Mouse (Mus musculus): ENCODE measurements around the gene D630023F18Rik. TPM values are rescaled to one million over a fixed set of nuclear protein-coding genes. Genes with fewer than 3 reads are reported as not detected.

Gene D630023F18Rik
- 0.29 and 0.45 TPM in 2 replicates for polyA plus RNA-seq (2015; fragmentation: Nextera tagmentation; extraction: Ambion mirVana)

- no peak within 1 kb of the TSS for H3K4me2 ChIP-seq
- no peak within 1 kb of the TSS for H3K9ac ChIP-seq
- no peaks in the 10 kb centered on the region for H3K9me3 ChIP-seq (replicated peaks)
- no peak within 1 kb of the TSS for H3K27ac ChIP-seq
- no peak within 1 kb of the TSS for H3K4me3 ChIP-seq (replicated peaks)
- H3K27me3 ChIP-seq, result no peaks in the 10 kb centered on the region
- DNase-seq (no peak), ATAC-seq (ENCODE audit: low read depth) (no peak)
- WGBS (ENCODE audit: insufficient replicate concordance), result 28% methylated on average over 9 of the region's 9 CpGs
- no peaks in the 10 kb centered on the region for H3K4me1 ChIP-seq (replicated peaks)
- H3K36me3 ChIP-seq, result no peaks in the 10 kb centered on the region
Observed at GRCm38 (mm10) chr1:65122574-65123372, at the start of gene D630023F18Rik. TSS of gene D630023F18Rik (minus strand) at chr1:65123214.

DNA sequence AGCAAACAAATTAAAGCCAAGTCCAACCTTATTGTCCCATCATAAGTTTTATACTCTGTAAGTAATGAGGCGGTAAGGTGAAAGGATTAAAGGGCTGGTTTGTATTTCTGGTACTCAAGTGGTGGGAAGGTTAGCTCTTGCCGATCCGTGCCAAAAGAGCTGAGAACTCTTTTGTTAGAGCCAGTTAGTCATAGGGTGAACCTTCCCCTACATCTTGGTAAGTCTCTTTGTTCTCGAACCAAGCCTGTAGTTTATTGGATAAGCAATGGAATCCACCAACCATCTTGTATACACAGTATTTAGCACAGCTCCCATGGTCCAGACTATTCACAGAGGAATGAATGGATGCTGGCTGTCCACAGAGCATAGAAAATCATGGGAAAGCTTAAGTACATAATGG, 48.6 kb upstream of the D630023F18Rik start:
- H3K27me3 ChIP-seq, result no peaks in the 10 kb centered on the region
- DNase-seq, result no peak
- ATAC-seq (ENCODE audit: low read depth), result no peak
- no peak overlapping the region for H3K9ac ChIP-seq
- 80% methylated on average over 4 of the region's 4 CpGs for WGBS (ENCODE audit: insufficient replicate concordance)
- H3K4me3 ChIP-seq (replicated peaks), result no peak overlapping the region
- H3K4me1 ChIP-seq (replicated peaks), result peaks cover 12% of the 10 kb centered on the region
- H3K9me3 ChIP-seq (replicated peaks), result no peaks in the 10 kb centered on the region
- no peak overlapping the region for H3K27ac ChIP-seq
- no peak overlapping the region for H3K4me2 ChIP-seq
- peaks cover 50% of the 10 kb centered on the region for H3K36me3 ChIP-seq

DNA sequence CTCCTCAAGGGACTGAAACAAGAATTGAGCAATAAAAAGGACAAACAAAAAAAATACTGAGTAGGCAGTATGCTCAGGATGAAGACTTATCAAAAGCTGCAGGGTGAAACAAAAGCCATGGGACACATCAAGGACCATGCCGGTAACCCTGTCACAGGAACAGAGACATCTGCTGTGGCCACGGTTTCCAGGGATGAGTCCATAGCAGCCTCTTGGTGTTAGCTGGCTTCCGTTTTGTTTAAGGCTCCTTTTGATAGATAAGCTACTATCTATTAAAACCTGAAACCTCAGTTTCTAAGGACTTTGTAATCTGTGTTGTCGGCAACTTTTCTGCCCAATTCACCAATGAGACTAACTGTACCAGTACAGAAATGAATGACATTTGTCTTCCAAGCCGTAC, 46.9 kb upstream of the D630023F18Rik start:
- Histone ChIP-seq H3K4me1 (replicated peaks) (0 out of 2 replicates have a peak, but pooled peaks cover 6% of the 10 kb centered on the region), H3K9ac (no peak overlapping the region), H3K9me3 (replicated peaks) (no peaks in the 10 kb centered on the region), H3K27me3 (no peaks in the 10 kb centered on the region), H3K36me3 (peaks cover 51% of the 10 kb centered on the region), H3K4me3 (replicated peaks) (no peak overlapping the region), H3K27ac (no peak overlapping the region), H3K4me2 (no peak overlapping the region)
- DNase-seq (no peak), ATAC-seq (ENCODE audit: low read depth) (no peak)
- WGBS (ENCODE audit: insufficient replicate concordance), result 33% methylated on average over 5 of the region's 5 CpGs

DNA sequence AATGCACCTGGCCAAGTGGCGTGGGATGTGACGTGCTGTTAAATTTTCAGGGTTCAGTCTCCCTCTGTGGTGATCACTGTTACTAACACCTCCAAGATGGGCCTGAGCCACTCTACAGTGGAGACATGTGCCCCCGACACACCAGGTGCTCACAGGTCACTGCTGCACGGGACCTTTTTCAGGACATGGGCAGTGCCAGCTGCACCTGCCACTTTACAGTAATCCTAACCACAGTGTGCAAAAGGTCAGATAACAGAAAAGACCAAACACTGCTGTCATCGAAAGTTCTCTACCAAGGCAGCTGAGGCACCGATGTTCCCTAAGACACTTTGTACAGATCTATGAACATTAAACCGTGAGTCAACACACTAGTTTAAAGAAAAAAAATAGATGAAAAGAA, 46.5 kb upstream of the D630023F18Rik start:
- no peaks in the 10 kb centered on the region for H3K9me3 ChIP-seq (replicated peaks)
- H3K4me2 ChIP-seq, result no peak overlapping the region
- 68% methylated on average over 7 of the region's 7 CpGs for WGBS (ENCODE audit: insufficient replicate concordance)
- no peak overlapping the region for H3K9ac ChIP-seq
- no peak overlapping the region for H3K27ac ChIP-seq
- ATAC-seq (ENCODE audit: low read depth) (no peak), DNase-seq (no peak)
- no peaks in the 10 kb centered on the region for H3K27me3 ChIP-seq
- peaks cover 52% of the 10 kb centered on the region for H3K36me3 ChIP-seq
- H3K4me3 ChIP-seq (replicated peaks), result no peak overlapping the region
- H3K4me1 ChIP-seq (replicated peaks), result 0 out of 2 replicates have a peak, but pooled peaks cover 6% of the 10 kb centered on the region

- H3K36me3 ChIP-seq, result peaks cover 58% of the 10 kb centered on the region
- 77% methylated on average over 1 of the region's 1 CpGs for WGBS (ENCODE audit: insufficient replicate concordance)
Observed at GRCm38 (mm10) chr1:65167496-65167895, 44.5 kb upstream of the D630023F18Rik start.

DNA sequence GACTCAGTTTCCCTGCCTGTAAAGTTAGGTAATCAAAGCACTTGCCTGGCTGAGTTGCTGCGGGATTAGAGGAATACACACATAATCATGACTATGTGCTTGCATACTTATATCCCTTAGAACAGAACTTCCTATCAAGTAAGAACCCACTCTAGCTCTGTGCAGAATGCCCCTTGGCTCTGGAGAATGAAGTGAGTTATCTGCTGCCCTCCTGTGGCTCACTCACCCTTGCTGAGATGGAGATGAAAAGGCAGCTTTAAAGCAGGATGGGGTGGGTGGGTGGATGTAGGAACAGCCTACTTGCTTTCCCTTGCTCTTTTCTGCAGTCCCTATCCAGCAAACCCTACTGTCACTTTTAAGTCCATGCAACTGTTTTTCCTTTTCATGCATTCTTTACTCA, 39.2 kb upstream of the D630023F18Rik start:
- H3K9me3 ChIP-seq (replicated peaks), result no peaks in the 10 kb centered on the region
- 76% methylated on average over 1 of the region's 1 CpGs for WGBS (ENCODE audit: insufficient replicate concordance)
- H3K4me2 ChIP-seq, result no peak overlapping the region
- ATAC-seq (ENCODE audit: low read depth) (no peak), DNase-seq (no peak)
- H3K9ac ChIP-seq, result no peak overlapping the region
- no peak overlapping the region for H3K27ac ChIP-seq
- no peaks in the 10 kb centered on the region for H3K4me1 ChIP-seq (replicated peaks)
- no peak overlapping the region for H3K4me3 ChIP-seq (replicated peaks)
- peaks cover 55% of the 10 kb centered on the region for H3K36me3 ChIP-seq
- H3K27me3 ChIP-seq, result no peaks in the 10 kb centered on the region

More at GRCm38 (mm10) chr1:65167496-65167895, 44.5 kb upstream of the D630023F18Rik start:
- Histone ChIP-seq H3K4me3 (replicated peaks) (no peak overlapping the region), H3K4me2 (no peak overlapping the region), H3K27me3 (no peaks in the 10 kb centered on the region), H3K4me1 (replicated peaks) (0 out of 2 replicates have a peak, but pooled peaks cover 3% of the 10 kb centered on the region), H3K9ac (no peak overlapping the region), H3K27ac (no peak overlapping the region), H3K9me3 (replicated peaks) (no peaks in the 10 kb centered on the region)
- DNase-seq (no peak), ATAC-seq (ENCODE audit: low read depth) (no peak)

- Histone ChIP-seq H3K9me3 (replicated peaks) (no peaks in the 10 kb centered on the region), H3K4me3 (replicated peaks) (no peak overlapping the region), H3K9ac (no peak overlapping the region), H3K27ac (no peak overlapping the region), H3K4me2 (no peak overlapping the region), H3K4me1 (replicated peaks) (no peaks in the 10 kb centered on the region), H3K27me3 (no peaks in the 10 kb centered on the region), H3K36me3 (peaks cover 25% of the 10 kb centered on the region)
- DNase-seq (no peak), ATAC-seq (ENCODE audit: low read depth) (no peak)
- WGBS (ENCODE audit: insufficient replicate concordance), result 74% methylated on average over 5 of the region's 5 CpGs
Observed at GRCm38 (mm10) chr1:65156111-65156510, 33.1 kb upstream of the D630023F18Rik start.

GRCm38 (mm10) chr1:65154814-65155213, 31.8 kb upstream of the D630023F18Rik start:
- Histone ChIP-seq H3K9me3 (replicated peaks) (no peaks in the 10 kb centered on the region), H3K4me1 (replicated peaks) (no peaks in the 10 kb centered on the region), H3K4me2 (no peak overlapping the region), H3K36me3 (peaks cover 13% of the 10 kb centered on the region; the same call in 1 of the 2 replicates), H3K27me3 (no peaks in the 10 kb centered on the region), H3K27ac (no peak overlapping the region), H3K9ac (no peak overlapping the region), H3K4me3 (replicated peaks) (no peak overlapping the region)
- no peak for DNase-seq
- no peak for ATAC-seq (ENCODE audit: low read depth)

DNA sequence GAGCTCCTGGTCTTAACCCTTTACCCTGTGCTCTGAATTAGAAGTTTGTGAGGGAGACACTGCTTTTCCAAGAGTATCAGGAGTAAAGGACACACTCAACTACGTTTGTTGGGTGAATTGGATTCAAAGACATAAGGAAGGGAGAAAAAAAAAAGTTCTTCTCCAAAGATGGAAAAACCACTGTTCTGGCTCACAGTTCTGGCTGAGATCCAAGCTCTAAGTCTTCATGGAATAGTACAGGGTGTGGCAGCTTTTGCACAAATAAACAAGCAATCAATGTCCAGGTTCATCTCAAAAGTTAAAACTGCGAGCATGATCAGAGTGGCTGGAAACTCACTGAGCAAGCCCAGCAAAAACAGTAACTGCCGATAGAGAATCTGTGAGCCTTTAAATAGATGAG, 25.0 kb upstream of the D630023F18Rik start:
- H3K4me1 ChIP-seq (replicated peaks), result no peaks in the 10 kb centered on the region

DNA sequence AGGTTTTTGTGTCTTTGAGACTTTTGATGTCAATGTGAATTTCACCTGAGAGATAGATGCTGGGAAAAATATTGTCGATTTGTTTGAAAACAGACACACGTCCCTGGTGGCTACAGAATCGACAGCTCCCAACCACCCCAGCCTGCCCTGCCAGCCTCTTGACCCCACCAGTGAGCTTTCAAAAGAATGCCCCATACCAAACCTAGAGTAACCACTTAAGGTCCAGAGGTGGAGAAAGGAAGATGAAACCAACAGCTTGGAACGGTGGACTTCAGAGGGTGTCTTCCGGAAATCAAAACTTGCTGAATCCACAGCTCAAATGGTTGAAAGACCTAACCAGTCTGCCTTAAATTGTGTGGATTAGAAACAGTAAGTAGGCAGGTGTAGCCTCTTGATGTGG, 24.3 kb upstream of the D630023F18Rik start:
- Histone ChIP-seq H3K4me3 (replicated peaks) (no peak overlapping the region), H3K9ac (no peak overlapping the region), H3K36me3 (no peaks in the 10 kb centered on the region), H3K27me3 (no peaks in the 10 kb centered on the region), H3K4me2 (no peak overlapping the region), H3K9me3 (replicated peaks) (no peaks in the 10 kb centered on the region), H3K27ac (no peak overlapping the region), H3K4me1 (replicated peaks) (no peaks in the 10 kb centered on the region)
- ATAC-seq (ENCODE audit: low read depth), result no peak
- no peak for DNase-seq
- 78% methylated on average over 5 of the region's 5 CpGs for WGBS (ENCODE audit: insufficient replicate concordance)

More for the DNA sequence above, 25.0 kb upstream of the D630023F18Rik start:
- WGBS (ENCODE audit: insufficient replicate concordance), result 55% methylated on average over 3 of the region's 3 CpGs
- Histone ChIP-seq H3K36me3 (no peaks in the 10 kb centered on the region), H3K4me2 (no peak overlapping the region), H3K4me3 (replicated peaks) (no peak overlapping the region), H3K27me3 (no peaks in the 10 kb centered on the region), H3K9me3 (replicated peaks) (no peaks in the 10 kb centered on the region), H3K9ac (no peak overlapping the region), H3K27ac (no peak overlapping the region)
- ATAC-seq (ENCODE audit: low read depth) (no peak), DNase-seq (no peak)

DNA sequence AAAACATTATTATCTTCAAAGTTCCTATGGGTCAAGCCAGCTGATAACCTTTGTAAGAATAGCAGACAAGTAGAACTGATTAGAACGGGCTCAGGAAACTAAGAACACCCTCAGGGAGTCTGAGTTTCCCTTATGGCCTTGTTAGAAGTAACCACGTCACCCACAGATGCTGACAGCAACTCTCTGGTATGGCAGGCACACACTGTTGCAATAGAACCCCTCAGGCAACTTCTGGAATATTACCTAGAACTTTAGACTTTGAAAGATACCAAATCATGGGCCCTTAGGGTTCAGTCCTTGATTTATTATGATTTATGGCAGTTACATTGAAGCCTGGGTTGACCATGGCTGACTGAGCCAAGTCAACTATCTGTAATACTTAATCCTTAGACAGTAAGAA, 23.6 kb upstream of the D630023F18Rik start:
- ATAC-seq (ENCODE audit: low read depth) (no peak), DNase-seq (no peak)
- Histone ChIP-seq H3K36me3 (no peaks in the 10 kb centered on the region), H3K27me3 (no peaks in the 10 kb centered on the region), H3K27ac (no peak overlapping the region), H3K9me3 (replicated peaks) (no peaks in the 10 kb centered on the region), H3K4me2 (no peak overlapping the region), H3K4me1 (replicated peaks) (no peaks in the 10 kb centered on the region), H3K4me3 (replicated peaks) (no peak overlapping the region), H3K9ac (no peak overlapping the region)
- WGBS (ENCODE audit: insufficient replicate concordance), result 19% methylated on average over 2 of the region's 2 CpGs

- H3K4me3 ChIP-seq (replicated peaks), result no peak overlapping the region
- H3K27me3 ChIP-seq, result no peaks in the 10 kb centered on the region
- H3K9me3 ChIP-seq (replicated peaks), result no peaks in the 10 kb centered on the region
- ATAC-seq (ENCODE audit: low read depth) (no peak), DNase-seq (no peak)
- H3K9ac ChIP-seq, result no peak overlapping the region
- no peak overlapping the region for H3K4me2 ChIP-seq
- H3K36me3 ChIP-seq, result no peaks in the 10 kb centered on the region
- 66% methylated on average over 2 of the region's 2 CpGs for WGBS (ENCODE audit: insufficient replicate concordance)
- no peak overlapping the region for H3K27ac ChIP-seq
- H3K4me1 ChIP-seq (replicated peaks), result no peaks in the 10 kb centered on the region
Observed at GRCm38 (mm10) chr1:65144783-65145182, 21.8 kb upstream of the D630023F18Rik start.
